Mouse (Mus musculus): ENCODE data around the gene Entpd7. TPM values are rescaled to one million over a fixed set of nuclear protein-coding genes. Genes with fewer than 3 reads are reported as not detected.

Gene Entpd7
- polyA plus RNA-seq, 1 experiment from 2014 or later: 9.7 TPM

- Histone ChIP-seq H3K27me3 (ENCODE audit: low read depth, poor library complexity, severe bottlenecking) (peaks cover 14% of the 10 kb centered on the region), H3K27ac (replicated peaks) (no peak overlapping the region), H3K36me3 (no peaks in the 10 kb centered on the region), H3K4me1 (peaks cover 14% of the 10 kb centered on the region), H3K9me3 (replicated peaks) (no peaks in the 10 kb centered on the region), H3K4me3 (no peak overlapping the region)
- DNase-seq (ENCODE audit: low spot score): no peak
- 85% methylated on average over 10 of the region's 10 CpGs for WGBS
Measured at GRCm38 (mm10) chr19:43679474-43679981, 9.9 kb upstream of the Entpd7 start.

GRCm38 (mm10) chr19:43681541-43681940 lies 7.9 kb upstream of the Entpd7 start:
- Histone ChIP-seq H3K36me3 (no peaks in the 10 kb centered on the region), H3K9me3 (replicated peaks) (no peaks in the 10 kb centered on the region), H3K4me3 (no peak overlapping the region), H3K27me3 (ENCODE audit: low read depth, poor library complexity, severe bottlenecking) (peaks cover 13% of the 10 kb centered on the region), H3K27ac (replicated peaks) (no peak overlapping the region), H3K4me1 (peaks cover 3% of the 10 kb centered on the region)
- WGBS: 86% methylated on average over 4 of the region's 4 CpGs
- DNase-seq (ENCODE audit: low spot score): no peak

- DNase-seq (ENCODE audit: low spot score): no peak
- Histone ChIP-seq H3K27ac (replicated peaks) (no peak overlapping the region), H3K27me3 (ENCODE audit: low read depth, poor library complexity, severe bottlenecking) (peaks cover 6% of the 10 kb centered on the region), H3K4me1 (peaks cover 36% of the 10 kb centered on the region), H3K4me3 (no peak overlapping the region), H3K9me3 (replicated peaks) (no peaks in the 10 kb centered on the region), H3K36me3 (peaks cover 11% of the 10 kb centered on the region)
- 59% methylated on average over 14 of the region's 14 CpGs for WGBS
Measured at GRCm38 (mm10) chr19:43692815-43693214, 3.3 kb downstream of the Entpd7 start.

- DNase-seq (ENCODE audit: low spot score): no peak
- peaks cover 20% of the 10 kb centered on the region for H3K4me1 ChIP-seq
- peaks cover 24% of the 10 kb centered on the region for H3K36me3 ChIP-seq
- H3K27me3 ChIP-seq (ENCODE audit: low read depth, poor library complexity, severe bottlenecking): no peaks in the 10 kb centered on the region
- H3K9me3 ChIP-seq (replicated peaks): no peaks in the 10 kb centered on the region
- 69% methylated on average over 10 of the region's 10 CpGs for WGBS
- H3K27ac ChIP-seq (replicated peaks): no peak overlapping the region
- no peak overlapping the region for H3K4me3 ChIP-seq
Measured at GRCm38 (mm10) chr19:43695514-43695964, 6.1 kb downstream of the Entpd7 start.

- 95% methylated on average over 5 of the region's 5 CpGs for WGBS
- no peak for DNase-seq (ENCODE audit: low spot score)
Measured at GRCm38 (mm10) chr19:43697666-43698370, 8.3 kb downstream of the Entpd7 start.

GRCm38 (mm10) chr19:43699021-43699762 lies 9.7 kb downstream of the Entpd7 start:
- Histone ChIP-seq H3K27me3 (ENCODE audit: low read depth, poor library complexity, severe bottlenecking) (no peaks in the 10 kb centered on the region), H3K4me1 (peaks cover 10% of the 10 kb centered on the region), H3K4me3 (no peak overlapping the region), H3K9me3 (replicated peaks) (peaks cover 4% of the 10 kb centered on the region; the same call in 1 of the 2 replicates), H3K27ac (replicated peaks) (no peak overlapping the region), H3K36me3 (peaks cover 44% of the 10 kb centered on the region)
- WGBS: 80% methylated on average over 11 of the region's 11 CpGs
- DNase-seq (ENCODE audit: low spot score): no peak

More at GRCm38 (mm10) chr19:43697666-43698370, 8.3 kb downstream of the Entpd7 start:
- Histone ChIP-seq H3K27me3 (ENCODE audit: low read depth, poor library complexity, severe bottlenecking) (no peaks in the 10 kb centered on the region), H3K36me3 (peaks cover 33% of the 10 kb centered on the region), H3K9me3 (replicated peaks) (peaks cover 4% of the 10 kb centered on the region; the same call in 1 of the 2 replicates), H3K4me1 (peaks cover 11% of the 10 kb centered on the region), H3K27ac (replicated peaks) (no peak overlapping the region), H3K4me3 (no peak overlapping the region)

GRCm38 (mm10) chr19:43699763-43700155 lies 10.3 kb downstream of the Entpd7 start:
- no peak overlapping the region for H3K4me3 ChIP-seq
- H3K9me3 ChIP-seq (replicated peaks): peaks cover 4% of the 10 kb centered on the region; the same call in 1 of the 2 replicates
- H3K27me3 ChIP-seq (ENCODE audit: low read depth, poor library complexity, severe bottlenecking): no peaks in the 10 kb centered on the region
- peaks cover 50% of the 10 kb centered on the region for H3K36me3 ChIP-seq
- no peak for DNase-seq (ENCODE audit: low spot score)
- WGBS: 86% methylated on average over 6 of the region's 6 CpGs
- no peak overlapping the region for H3K27ac ChIP-seq (replicated peaks)
- H3K4me1 ChIP-seq: peaks cover 10% of the 10 kb centered on the region

- Histone ChIP-seq H3K4me1 (peaks cover under 1% of the 10 kb centered on the region; the same call in 1 of the 2 replicates), H3K36me3 (peaks cover 84% of the 10 kb centered on the region)
Measured at GRCm38 (mm10) chr19:43704211-43704610, 14.7 kb downstream of the Entpd7 start.

GRCm38 (mm10) chr19:43704787-43705497 lies 15.5 kb downstream of the Entpd7 start:
- H3K27ac ChIP-seq (replicated peaks): no peak overlapping the region
- no peak overlapping the region for H3K4me3 ChIP-seq
- H3K27me3 ChIP-seq (ENCODE audit: low read depth, poor library complexity, severe bottlenecking): no peaks in the 10 kb centered on the region
- DNase-seq (ENCODE audit: low spot score): no peak
- 93% methylated on average over 17 of the region's 17 CpGs for WGBS
- peaks cover 81% of the 10 kb centered on the region for H3K36me3 ChIP-seq
- peaks cover 5% of the 10 kb centered on the region; the same call in 1 of the 2 replicates for H3K4me1 ChIP-seq
- H3K9me3 ChIP-seq (replicated peaks): peaks cover 4% of the 10 kb centered on the region; the same call in 1 of the 2 replicates

More at GRCm38 (mm10) chr19:43704211-43704610, 14.7 kb downstream of the Entpd7 start:
- H3K27ac ChIP-seq (replicated peaks): no peak overlapping the region
- no peak for DNase-seq (ENCODE audit: low spot score)
- H3K27me3 ChIP-seq (ENCODE audit: low read depth, poor library complexity, severe bottlenecking): no peaks in the 10 kb centered on the region
- H3K9me3 ChIP-seq (replicated peaks): peaks cover 4% of the 10 kb centered on the region; the same call in 1 of the 2 replicates
- WGBS: 94% methylated on average over 11 of the region's 11 CpGs
- H3K4me3 ChIP-seq: no peak overlapping the region

GRCm38 (mm10) chr19:43708206-43708605 lies 18.7 kb downstream of the Entpd7 start:
- no peak for DNase-seq (ENCODE audit: low spot score)
- H3K4me3 ChIP-seq: no peak overlapping the region
- peaks cover 65% of the 10 kb centered on the region for H3K36me3 ChIP-seq
- H3K27ac ChIP-seq (replicated peaks): no peak overlapping the region
- H3K27me3 ChIP-seq (ENCODE audit: low read depth, poor library complexity, severe bottlenecking): no peaks in the 10 kb centered on the region
- H3K9me3 ChIP-seq (replicated peaks): no peaks in the 10 kb centered on the region
- WGBS: 94% methylated on average over 7 of the region's 7 CpGs
- H3K4me1 ChIP-seq: peaks cover 5% of the 10 kb centered on the region; the same call in 1 of the 2 replicates

- Histone ChIP-seq H3K27me3 (ENCODE audit: low read depth, poor library complexity, severe bottlenecking) (no peaks in the 10 kb centered on the region), H3K27ac (replicated peaks) (no peak overlapping the region), H3K4me3 (no peak overlapping the region), H3K4me1 (peaks cover 5% of the 10 kb centered on the region; the same call in 1 of the 2 replicates), H3K36me3 (peaks cover 56% of the 10 kb centered on the region), H3K9me3 (replicated peaks) (no peaks in the 10 kb centered on the region)
- no peak for DNase-seq (ENCODE audit: low spot score)
- 85% methylated on average over 8 of the region's 8 CpGs for WGBS
Measured at GRCm38 (mm10) chr19:43709317-43709716, 19.8 kb downstream of the Entpd7 start.

All from midbrain, embryonic 10.5 days (tissue).